Mouse (Mus musculus): ENCODE data around the gene Clasp1.

DNA sequence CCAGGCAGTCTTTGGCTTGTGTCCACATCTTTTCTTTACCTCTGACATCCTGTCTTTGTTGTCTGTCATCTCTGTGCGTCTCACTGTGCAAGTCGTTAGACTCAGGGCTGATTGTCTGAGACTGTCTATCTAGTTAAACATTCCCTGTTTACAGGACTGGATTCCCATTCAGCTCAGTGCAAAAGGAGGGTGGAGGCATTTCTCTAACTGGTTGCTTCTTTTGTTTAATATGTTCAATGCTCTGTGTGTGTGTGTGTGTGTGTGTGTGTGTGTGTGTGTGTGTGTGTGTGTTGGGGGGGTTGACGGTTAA, 261.9 kb downstream of the Clasp1 start:
- TF ChIP-seq MXI1 (IDR thresholded peaks at IDR 0.05; ENCODE audit: low read depth, low read length) = no peak
- no peak for TF ChIP-seq CTCF (IDR thresholded peaks at IDR 0.05 in 2 of 3, conservative IDR thresholded peaks at IDR 0.05 in 1 of 3; ENCODE audit: control insufficient read depth in 1 of 3, insufficient read depth in 1 of 3, low read depth in 2 of 3, low read length in 3 of 3, poor library complexity in 1 of 3, severe bottlenecking in 1 of 3)
- TF ChIP-seq TAL1 (IDR thresholded peaks at IDR 0.05; ENCODE audit: low read length) = no peak
- no peak for TF ChIP-seq POLR2A (IDR thresholded peaks at IDR 0.05; ENCODE audit: control insufficient read depth in 1 of 2, insufficient read depth in 1 of 2, low read depth in 1 of 2, low read length in 2 of 2, poor library complexity in 1 of 2)
- no peak for TF ChIP-seq ETS1 (IDR thresholded peaks at IDR 0.05; ENCODE audit: low read depth, low read length)
- no peak for TF ChIP-seq MAZ (IDR thresholded peaks at IDR 0.05; ENCODE audit: low read depth, low read length)

Data from MEL (cell line).